Mouse (Mus musculus) midbrain, postnatal 0 days (tissue): ENCODE data around the gene Tmem143. TPM values are rescaled to one million over a fixed set of nuclear protein-coding genes. Genes with fewer than 3 reads are reported as not detected.
"Not testable (repeated sequence)": the region's sequence is repeated elsewhere in the genome, so short reads cannot be mapped to it uniquely, and the experiment has no call there.

Source experiments
- ATAC-seq: fragments of 200-750 bp; cut with Nextera tagmentation; 2 replicates; pipeline ENCODE4 v1.8.0; 2017; ENCODE audit warnings: moderate number of reproducible peaks, mild to moderate bottlenecking, moderate TSS enrichment, moderate library complexity; ENCODE audit not compliant: low FRiP score
- DNase-seq: peaks from one replicate; pipeline ENCODE4 v3.0.0-alpha.2; 2015; ENCODE audit warnings: low spot score
- H3K27ac ChIP-seq: fragments of 300-500 bp; sonication (generic); 2 replicates; pipeline ENCODE4 v1.5.1; 2014; ENCODE audit warnings: low read depth, mild to moderate bottlenecking, low read length, mixed read lengths
- H3K27me3 ChIP-seq: fragments of 300-500 bp; sonication (generic); 2 replicates; pipeline ENCODE4 v1.6.1; 2014; ENCODE audit warnings: low read length, control low read depth, mixed read lengths; ENCODE audit not compliant: insufficient read depth
- H3K36me3 ChIP-seq: fragments of 300-500 bp; sonication (generic); 2 replicates; pipeline ENCODE4 v1.6.1; 2014; ENCODE audit warnings: low read length, control low read depth, mixed read lengths; ENCODE audit not compliant: insufficient read depth
- H3K4me1 ChIP-seq: fragments of 300-500 bp; sonication (generic); 2 replicates; pipeline ENCODE4 v1.6.1; 2014; ENCODE audit warnings: mild to moderate bottlenecking, control low read depth, antibody characterized with exemption, low read length, mixed read lengths; ENCODE audit not compliant: insufficient read depth
- H3K4me2 ChIP-seq: fragments of 300-500 bp; sonication (generic); 2 replicates; pipeline ENCODE4 v1.6.1; 2014; ENCODE audit warnings: low read depth, mild to moderate bottlenecking, low read length, mixed read lengths; ENCODE audit not compliant: poor library complexity, severe bottlenecking
- H3K4me3 ChIP-seq: fragments of 300-500 bp; sonication (generic); 2 replicates; pipeline ENCODE4 v1.5.1; 2014; ENCODE audit warnings: low read depth, mild to moderate bottlenecking, low read length, moderate library complexity
- H3K9ac ChIP-seq: fragments of 300-500 bp; sonication (generic); replicated peaks from 2 replicates; pipeline ENCODE4 v1.6.1; 2014; ENCODE audit warnings: mild to moderate bottlenecking, low read length, moderate library complexity, mixed read lengths; ENCODE audit not compliant: poor library complexity, severe bottlenecking
- H3K9me3 ChIP-seq: fragments of 300-500 bp; sonication (generic); 2 replicates; pipeline ENCODE4 v1.6.1; 2016; ENCODE audit warnings: low read length, control low read depth
- CTCF ChIP-seq: IDR thresholded peaks from 2 replicates; pipeline ENCODE4 v1.5.1; 2016; ENCODE audit warnings: antibody characterized with exemption, mild to moderate bottlenecking
- WGBS: fragments of 180-500 bp; shearing (Covaris S2); extraction: QIAGEN DNeasy Blood & Tissue Kit; methylation state at CpG from one replicate; pipeline ENCODE4 v1.1.7; 2014; 5-methylcytosine and 5-hydroxymethylcytosine counted together
- polyA plus RNA-seq: library from polyadenylated mRNA; unstranded; fragments of >200 nt; fragmentation: Nextera tagmentation; extraction: Ambion mirVana; gene quantifications from 2 replicates; pipeline ENCODE4 v1.2.1, GENCODE M21; 2015
- total RNA-seq: library from RNA; depleted of rRNA; stranded (reverse); fragments of >200 nt; gene quantifications from 2 replicates; pipeline ENCODE4 v1.2.3, GENCODE M21; 2014

The Tmem143 gene
- total and polyA plus RNA-seq, 2 experiments from 2014 or later = 5.6 to 41.6 TPM

GRCm38 (mm10) chr7:45895931-45896516 is 717 bp upstream of the Tmem143 start:
- no peaks in the 10 kb centered on the region for H3K36me3 ChIP-seq
- no peaks in the 10 kb centered on the region for H3K27me3 ChIP-seq
- H3K9ac ChIP-seq = no peak overlapping the region
- DNase-seq (no peak), ATAC-seq (0 out of 2 replicates have a peak, but pooled peaks have one; percentile 0)
- H3K9me3 ChIP-seq = no peaks in the 10 kb centered on the region
- H3K4me3 ChIP-seq = 0 out of 2 replicates have a peak overlapping the region, but pooled peaks have one; percentile 10
- 72% methylated on average over 6 of the region's 6 CpGs for WGBS
- no peak overlapping the region for H3K27ac ChIP-seq
- TF ChIP-seq CTCF = no peak
- peak overlapping the region; percentile 42 for H3K4me2 ChIP-seq
- H3K4me1 ChIP-seq = no peaks in the 10 kb centered on the region

GRCm38 (mm10) chr7:45897258-45897757 is 567 bp downstream of the Tmem143 start:
- H3K4me2 ChIP-seq = peak overlapping the region; percentile 79
- no peaks in the 10 kb centered on the region for H3K9me3 ChIP-seq
- H3K27me3 ChIP-seq = no peaks in the 10 kb centered on the region
- peak overlapping the region; percentile 54 for H3K9ac ChIP-seq
- TF ChIP-seq CTCF = no peak
- peak; percentile 54 for DNase-seq
- peak overlapping the region; percentile 42 for H3K4me3 ChIP-seq
- no peaks in the 10 kb centered on the region for H3K36me3 ChIP-seq
- 2% methylated on average over 19 of the region's 19 CpGs for WGBS
- peak; percentile 58 for ATAC-seq
- H3K4me1 ChIP-seq = no peaks in the 10 kb centered on the region
- H3K27ac ChIP-seq = peak overlapping the region; percentile 69

- H3K9me3 ChIP-seq, H3K9ac ChIP-seq, H3K4me1 ChIP-seq, ATAC-seq, H3K4me3 ChIP-seq, H3K27ac ChIP-seq, H3K36me3 ChIP-seq, H3K27me3 ChIP-seq: not testable (repeated sequence)
- peak overlapping the region; percentile 79 for H3K4me2 ChIP-seq
- DNase-seq = peak; percentile 37
- TF ChIP-seq CTCF = peak; percentile 60
- WGBS = 49% methylated on average over 4 of the region's 4 CpGs
Observed at GRCm38 (mm10) chr7:45898125-45898524, 1.4 kb downstream of the Tmem143 start.

GRCm38 (mm10) chr7:45901562-45901961 is 4.8 kb downstream of the Tmem143 start:
- 60% methylated on average over 5 of the region's 5 CpGs for WGBS
- TF ChIP-seq CTCF = no peak
- Histone ChIP-seq H3K9me3 (no peaks in the 10 kb centered on the region), H3K4me1 (no peaks in the 10 kb centered on the region), H3K4me2 (no peak overlapping the region), H3K9ac (no peak overlapping the region), H3K36me3 (no peaks in the 10 kb centered on the region), H3K27ac (no peak overlapping the region), H3K27me3 (no peaks in the 10 kb centered on the region), H3K4me3 (no peak overlapping the region)
- ATAC-seq = no peak
- no peak for DNase-seq

GRCm38 (mm10) chr7:45902481-45903002 is 5.8 kb downstream of the Tmem143 start:
- Histone ChIP-seq H3K36me3 (no peaks in the 10 kb centered on the region), H3K4me2 (no peak overlapping the region), H3K9me3 (no peaks in the 10 kb centered on the region), H3K27ac (no peak overlapping the region), H3K9ac (no peak overlapping the region), H3K4me1 (no peaks in the 10 kb centered on the region), H3K27me3 (no peaks in the 10 kb centered on the region), H3K4me3 (no peak overlapping the region)
- no peak for DNase-seq
- TF ChIP-seq CTCF = no peak
- 80% methylated on average over 12 of the region's 12 CpGs for WGBS
- ATAC-seq = no peak

GRCm38 (mm10) chr7:45906622-45907021 is 9.9 kb downstream of the Tmem143 start:
- DNase-seq = no peak
- Histone ChIP-seq H3K27me3 (no peaks in the 10 kb centered on the region), H3K9ac (no peak overlapping the region), H3K36me3 (peaks cover 8% of the 10 kb centered on the region; the same call in 1 of the 2 replicates), H3K27ac (no peak overlapping the region), H3K4me2 (no peak overlapping the region), H3K4me1 (no peaks in the 10 kb centered on the region), H3K9me3 (no peaks in the 10 kb centered on the region), H3K4me3 (no peak overlapping the region)
- no peak for TF ChIP-seq CTCF
- ATAC-seq = no peak
- 93% methylated on average over 9 of the region's 9 CpGs for WGBS
